In genomic region chr11:26815104-26815503, GRCm38 (mm10) we compare ENCODE assay signal across 17 mouse cellular contexts.
DNase-seq lines count a peak whose midpoint lies in the region; ATAC-seq and TF ChIP-seq lines count a peak whose summit lies in the region.
"Had no signal": no experiment of that assay in that cellular context is flagged by ENCODE, and none has a peak within 500 bp of the region (broad histone marks: within the 10 kb centered on the region; RNA-seq: fewer than 3 reads in every experiment).

No protein-coding gene starts in this region.

- 69% methylated on average over 8 of the region's 8 CpGs for WGBS in neural tube, embryonic 11.5 days
- 60% methylated on average over 8 of the region's 8 CpGs for WGBS in hindbrain, embryonic 12.5 days
- 44% methylated on average over 8 of the region's 8 CpGs for WGBS in midbrain, embryonic 15.5 days

- H3K4me2 ChIP-seq in neural tube, embryonic 11.5 days (ENCODE audit: low read depth) = no peak overlapping the region
- no peak overlapping the region for H3K4me2 ChIP-seq in hindbrain, embryonic 12.5 days (replicated peaks)
- peak overlapping the region; percentile 39 for H3K4me2 ChIP-seq in midbrain, embryonic 15.5 days
- H3K4me2 ChIP-seq: liver, embryonic 12.5 days; lung, embryonic 15.5 days; stomach, embryonic 15.5 days had no signal

- H3K9me3 ChIP-seq in neural tube, embryonic 11.5 days (ENCODE audit: control insufficient read depth, low read length) = no peaks in the 10 kb centered on the region
- H3K9me3 ChIP-seq in hindbrain, embryonic 12.5 days (replicated peaks) = no peaks in the 10 kb centered on the region
- no peaks in the 10 kb centered on the region for H3K9me3 ChIP-seq in midbrain, embryonic 15.5 days
- H3K9me3 ChIP-seq: G1E; liver, embryonic 12.5 days; lung, embryonic 15.5 days; stomach, embryonic 15.5 days had no signal

- DNase-seq in neural tube, embryonic 11.5 days (ENCODE audit: low spot score) = peak; percentile 17
- DNase-seq in neural tube, embryonic 10.5 days (ENCODE audit: extremely low spot score, low spot score) = no peak
- DNase-seq in gastrocnemius, adult 2 months = no peak
- DNase-seq in layer of hippocampus, adult 2 months (ENCODE audit: low spot score in 2 of 2) = no peak
- DNase-seq in lung, postnatal 14 days = no peak
- DNase-seq: cerebellum, adult 11 months; cerebellum, postnatal 25 days; heart, postnatal 10 days; kidney, postnatal 14 days; thymus, postnatal 14 days had no signal

- 0 out of 2 replicates have a peak, but pooled peaks have one; percentile 7 for ATAC-seq in neural tube, embryonic 11.5 days (ENCODE audit: insufficient read depth, low FRiP score, low TSS enrichment)
- peak; percentile 68 for ATAC-seq in hindbrain, embryonic 12.5 days (ENCODE audit: low FRiP score)
- ATAC-seq in midbrain, embryonic 15.5 days (replicated peaks) = peak; percentile 92
- ATAC-seq: intestine, postnatal 0 days; liver, embryonic 12.5 days had no signal

- H3K36me3 ChIP-seq in neural tube, embryonic 11.5 days (ENCODE audit: control insufficient read depth, insufficient read depth, low read length) = no peaks in the 10 kb centered on the region
- no peaks in the 10 kb centered on the region for H3K36me3 ChIP-seq in hindbrain, embryonic 12.5 days
- no peaks in the 10 kb centered on the region for H3K36me3 ChIP-seq in midbrain, embryonic 15.5 days (replicated peaks)
- H3K36me3 ChIP-seq: G1E; liver, embryonic 12.5 days; lung, embryonic 15.5 days; stomach, embryonic 15.5 days had no signal

- intact Hi-C loops in gastrocnemius, adult 2 months (cut with DNase I) = no loop called here

- no peak overlapping the region for H3K27ac ChIP-seq in neural tube, embryonic 11.5 days (ENCODE audit: low read depth, low read length)
- H3K27ac ChIP-seq in hindbrain, embryonic 12.5 days = no peak overlapping the region
- 0 out of 2 replicates have a peak overlapping the region, but pooled peaks have one; percentile 34 for H3K27ac ChIP-seq in midbrain, embryonic 15.5 days
- H3K27ac ChIP-seq in gastrocnemius, adult 2 months = no peak overlapping the region
- H3K27ac ChIP-seq in layer of hippocampus, adult 2 months = no peak overlapping the region
- H3K27ac ChIP-seq: liver, embryonic 12.5 days; lung, embryonic 15.5 days; stomach, embryonic 15.5 days had no signal

- H3K27me3 ChIP-seq in neural tube, embryonic 11.5 days (ENCODE audit: control insufficient read depth, insufficient read depth, low read length) = no peaks in the 10 kb centered on the region
- no peaks in the 10 kb centered on the region for H3K27me3 ChIP-seq in hindbrain, embryonic 12.5 days
- no peaks in the 10 kb centered on the region for H3K27me3 ChIP-seq in midbrain, embryonic 15.5 days (replicated peaks)
- H3K27me3 ChIP-seq: liver, embryonic 12.5 days; lung, embryonic 15.5 days; stomach, embryonic 15.5 days had no signal

- TF ChIP-seq CTCF in gastrocnemius, adult 2 months (IDR thresholded peaks at IDR 0.05) = no peak
- no peak for TF ChIP-seq CTCF in layer of hippocampus, adult 2 months (conservative IDR thresholded peaks at IDR 0.05)

- H3K4me1 ChIP-seq in neural tube, embryonic 11.5 days (ENCODE audit: control insufficient read depth, insufficient read depth, low read length) = no peaks in the 10 kb centered on the region
- H3K4me1 ChIP-seq in hindbrain, embryonic 12.5 days = no peaks in the 10 kb centered on the region
- 0 out of 2 replicates have a peak, but pooled peaks cover 4% of the 10 kb centered on the region for H3K4me1 ChIP-seq in midbrain, embryonic 15.5 days
- H3K4me1 ChIP-seq: liver, embryonic 12.5 days; lung, embryonic 15.5 days; stomach, embryonic 15.5 days had no signal

- H3K9ac ChIP-seq in neural tube, embryonic 11.5 days (ENCODE audit: low read length) = no peak overlapping the region
- H3K9ac ChIP-seq in hindbrain, embryonic 12.5 days = no peak overlapping the region
- H3K9ac ChIP-seq in midbrain, embryonic 15.5 days = no peak overlapping the region
- H3K9ac ChIP-seq: liver, embryonic 12.5 days; lung, embryonic 15.5 days; stomach, embryonic 15.5 days had no signal

- no peak overlapping the region for H3K4me3 ChIP-seq in neural tube, embryonic 11.5 days (ENCODE audit: low read depth, low read length)
- no peak overlapping the region for H3K4me3 ChIP-seq in hindbrain, embryonic 12.5 days
- H3K4me3 ChIP-seq in midbrain, embryonic 15.5 days = peak overlapping the region; percentile 15
- H3K4me3 ChIP-seq in gastrocnemius, adult 2 months = no peak overlapping the region
- H3K4me3 ChIP-seq in layer of hippocampus, adult 2 months = no peak overlapping the region
- H3K4me3 ChIP-seq: liver, embryonic 12.5 days; lung, embryonic 15.5 days; stomach, embryonic 15.5 days had no signal

Comparison
In these comparisons a context has a peak if more than half of its experiments do, and no peak if none do; other contexts are left out.
1. ATAC-seq: peak in every context shown above with its lines; median percentile 92 in midbrain, embryonic 15.5 days; 68 in hindbrain, embryonic 12.5 days; 7 in neural tube, embryonic 11.5 days.